Mouse (Mus musculus) kidney, postnatal 0 days (tissue): ENCODE results near the gene H2-T24. TPM values are rescaled to one million over a fixed set of nuclear protein-coding genes. Genes with fewer than 3 reads are reported as not detected.
A peak's percentile ranks its signal among the peaks of the same experiment; 100 is the strongest.
"Not testable (repeated sequence)": the region's sequence is repeated elsewhere in the genome, so short reads cannot be mapped to it uniquely, and the experiment has no call there.

Experiments used
- ATAC-seq: fragments of 200-750 bp; cut with Nextera tagmentation; replicated peaks from 2 replicates; pipeline ENCODE4 v1.8.0; 2017; ENCODE audit warnings: low read depth, moderate number of reproducible peaks, moderate TSS enrichment, moderate library complexity; ENCODE audit not compliant: low FRiP score
- DNase-seq: peaks from one replicate; pipeline ENCODE4 v3.0.0-alpha.2; 2016; ENCODE audit warnings: low spot score
- H3K27ac ChIP-seq: fragments of 300-500 bp; sonication (generic); 2 replicates; pipeline ENCODE4 v1.5.1; 2014; ENCODE audit warnings: mild to moderate bottlenecking
- H3K27me3 ChIP-seq: fragments of 300-500 bp; sonication (generic); 2 replicates; pipeline ENCODE4 v1.6.1; 2014; ENCODE audit warnings: low read length, mixed read lengths; ENCODE audit not compliant: insufficient read depth
- H3K36me3 ChIP-seq: fragments of 300-500 bp; sonication (generic); 2 replicates; pipeline ENCODE4 v1.6.1; 2014; ENCODE audit warnings: low read length, mixed read lengths; ENCODE audit not compliant: insufficient read depth
- H3K4me1 ChIP-seq: fragments of 300-500 bp; sonication (generic); replicated peaks from 2 replicates; pipeline ENCODE4 v1.6.1; 2014; ENCODE audit warnings: antibody characterized with exemption, low read length, mixed read lengths; ENCODE audit not compliant: insufficient read depth
- H3K4me2 ChIP-seq: fragments of 300-500 bp; sonication (generic); 2 replicates; pipeline ENCODE4 v1.6.1; 2014; ENCODE audit warnings: mild to moderate bottlenecking, low read length, moderate library complexity, mixed read lengths
- H3K4me3 ChIP-seq: fragments of 300-500 bp; sonication (generic); replicated peaks from 2 replicates; pipeline ENCODE4 v1.5.1; 2014; ENCODE audit warnings: low read depth, low read length
- H3K9ac ChIP-seq: fragments of 300-500 bp; sonication (generic); 2 replicates; pipeline ENCODE4 v1.6.1; 2014; ENCODE audit warnings: low read depth, low read length
- H3K9me3 ChIP-seq: fragments of 300-500 bp; sonication (generic); replicated peaks from 2 replicates; pipeline ENCODE4 v1.6.1; 2016; ENCODE audit warnings: low read length, inconsistent platforms, mixed read lengths
- CTCF ChIP-seq: IDR thresholded peaks from 2 replicates; pipeline ENCODE4 v1.5.1; 2016; ENCODE audit warnings: antibody characterized with exemption, low read depth, mild to moderate bottlenecking, moderate library complexity
- WGBS: fragments of 180-500 bp; shearing (Covaris S2); extraction: QIAGEN DNeasy Blood & Tissue Kit; methylation state at CpG from one replicate; pipeline ENCODE4 v1.1.7; 2014; 5-methylcytosine and 5-hydroxymethylcytosine counted together
- polyA plus RNA-seq: library from polyadenylated mRNA; unstranded; fragments of >200 nt; fragmentation: Nextera tagmentation; extraction: Ambion mirVana; gene quantifications from 2 replicates; pipeline ENCODE4 v1.2.1, GENCODE M21; 2015

Gene H2-T24
- 1.3 and 1.7 TPM in 2 replicates for polyA plus RNA-seq

DNA sequence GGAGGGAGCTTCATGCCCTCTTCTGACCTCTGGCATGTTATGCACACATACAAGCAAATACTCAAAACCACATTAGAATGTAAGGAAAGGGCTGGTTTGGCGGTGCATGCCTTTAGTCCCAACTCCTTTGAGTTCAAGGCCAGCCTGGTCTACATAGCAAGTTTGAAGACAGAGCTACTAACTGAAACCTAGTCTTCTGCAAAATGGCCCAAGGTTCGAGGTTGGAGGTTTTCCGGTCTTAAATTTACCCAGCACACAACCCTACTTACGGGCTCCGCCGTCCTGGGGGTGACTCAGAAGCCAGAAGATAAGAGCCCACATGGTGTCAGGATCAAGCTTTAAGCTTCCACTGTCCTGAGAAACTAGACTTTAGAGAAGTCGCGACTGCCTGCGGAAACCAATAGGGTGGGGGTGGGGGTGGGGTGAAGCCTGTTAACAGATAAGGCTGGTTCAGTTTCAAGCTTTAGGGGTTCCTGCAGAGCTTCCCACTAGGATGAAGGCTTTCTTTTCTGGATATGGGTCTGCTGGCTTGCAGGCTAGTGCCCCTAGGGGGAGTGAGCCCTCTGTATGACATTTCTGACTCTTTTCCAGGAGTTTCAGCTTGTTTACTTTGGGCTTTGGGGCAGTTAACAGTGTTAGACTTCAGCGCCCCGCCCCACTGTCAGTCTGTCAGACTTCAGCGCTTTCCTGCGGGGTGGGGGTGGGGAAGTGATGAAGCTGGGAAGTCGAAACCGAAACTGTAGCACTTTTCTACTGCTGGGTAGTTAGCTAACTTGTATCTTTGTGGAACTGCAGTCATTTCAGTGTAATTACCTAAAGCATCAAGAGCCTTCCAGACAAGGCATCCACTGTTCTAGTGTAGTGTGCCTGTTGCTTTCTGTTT, at the start of gene H2-T24:
H2-T24 (minus strand) TSS at position 370 of the 883 bp plus-strand sequence.
- peak; percentile 48 for TF ChIP-seq CTCF
- no peaks in the 10 kb centered on the region for H3K27me3 ChIP-seq
- 0 out of 2 replicates have a peak within 1 kb of the TSS, but pooled peaks have one; percentile 4 for H3K4me3 ChIP-seq
- WGBS: 42% methylated on average over 15 of the region's 15 CpGs
- no peaks in the 10 kb centered on the region; the same call in 1 of the 2 replicates for H3K4me1 ChIP-seq
- no peaks in the 10 kb centered on the region for H3K36me3 ChIP-seq
- no peaks in the 10 kb centered on the region for H3K9me3 ChIP-seq
- DNase-seq: peak; percentile 85
- H3K4me2 ChIP-seq: peak within 1 kb of the TSS; percentile 31
- peak; percentile 69 for ATAC-seq
- no peak within 1 kb of the TSS for H3K9ac ChIP-seq
- peak within 1 kb of the TSS; percentile 66; the same call in 1 of the 2 replicates for H3K27ac ChIP-seq

- Histone ChIP-seq H3K4me3 (no peak overlapping the region), H3K27me3 (no peaks in the 10 kb centered on the region), H3K4me1 (no peaks in the 10 kb centered on the region), H3K9ac (no peak overlapping the region), H3K9me3 (no peaks in the 10 kb centered on the region), H3K27ac (no peak overlapping the region), H3K36me3 (no peaks in the 10 kb centered on the region), H3K4me2 (no peak overlapping the region)
- peak; percentile 84 for DNase-seq
- no peak for ATAC-seq
- TF ChIP-seq CTCF: peak; percentile 74
- 38% methylated on average over 2 of the region's 2 CpGs for WGBS
These were observed 40.5 kb upstream of the H2-T24 start for GRCm38 (mm10) chr17:36060829-36061228.

GRCm38 (mm10) chr17:36058362-36058761, 38.0 kb upstream of the H2-T24 start, which contains the start of gene Gm11127:
TSS of gene Gm11127 (minus strand) at chr17:36058371.
- H3K27ac ChIP-seq, H3K4me2 ChIP-seq, H3K4me1 ChIP-seq, H3K9ac ChIP-seq, H3K4me3 ChIP-seq, H3K9me3 ChIP-seq, H3K36me3 ChIP-seq, DNase-seq, H3K27me3 ChIP-seq: not testable (repeated sequence)
- ATAC-seq: peak; percentile 36; the same call in 1 of the 2 replicates
- WGBS: 46% methylated on average over 1 of the region's 1 CpGs

- H3K4me3 ChIP-seq, H3K27me3 ChIP-seq, H3K9me3 ChIP-seq, H3K36me3 ChIP-seq, DNase-seq, H3K4me2 ChIP-seq, H3K27ac ChIP-seq, H3K9ac ChIP-seq, ATAC-seq, H3K4me1 ChIP-seq: not testable (repeated sequence)
- WGBS: 90% methylated on average over 24 of the region's 25 CpGs
These were observed 37.6 kb upstream of the H2-T24 start for GRCm38 (mm10) chr17:36057927-36058326.

DNA sequence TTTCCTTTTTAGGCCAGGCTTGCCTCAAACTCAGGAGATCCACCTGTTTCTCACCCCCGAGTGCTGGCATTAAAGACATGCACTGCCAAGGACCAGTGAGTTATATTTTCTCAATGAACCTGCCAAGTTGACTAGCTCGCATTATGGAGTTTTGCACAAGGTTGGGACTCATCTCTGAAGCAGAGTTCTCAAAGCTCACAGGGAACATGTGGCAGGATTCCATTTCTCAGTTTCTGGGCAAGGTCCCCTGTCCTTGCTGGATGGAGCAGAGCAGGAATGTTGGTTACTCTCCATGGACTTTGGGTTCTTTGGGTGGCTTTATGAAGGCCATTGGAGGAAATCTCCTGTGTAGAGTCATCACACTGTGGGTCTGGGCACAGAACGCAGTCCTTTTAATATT, 22.9 kb upstream of the H2-T24 start:
- WGBS: 78% methylated on average over 3 of the region's 3 CpGs
- no peak overlapping the region for H3K27ac ChIP-seq
- TF ChIP-seq CTCF: no peak
- peak overlapping the region; percentile 65 for H3K4me2 ChIP-seq
- no peak for ATAC-seq
- no peak for DNase-seq
- H3K4me3 ChIP-seq: peak overlapping the region; percentile 39
- no peaks in the 10 kb centered on the region for H3K36me3 ChIP-seq
- no peak overlapping the region for H3K9ac ChIP-seq
- H3K4me1 ChIP-seq: 0 out of 2 replicates have a peak, but pooled peaks cover 4% of the 10 kb centered on the region
- no peaks in the 10 kb centered on the region for H3K9me3 ChIP-seq
- no peaks in the 10 kb centered on the region for H3K27me3 ChIP-seq

- WGBS: 3% methylated on average over 12 of the region's 12 CpGs
- Histone ChIP-seq H3K9ac (peak within 1 kb of the TSS; percentile 51; the same call in 1 of the 2 replicates), H3K4me3 (peak within 1 kb of the TSS; percentile 39), H3K4me2 (peak within 1 kb of the TSS; percentile 65)
- H3K27me3 ChIP-seq, H3K9me3 ChIP-seq, H3K36me3 ChIP-seq, H3K4me1 ChIP-seq, H3K27ac ChIP-seq: not testable (repeated sequence)
- DNase-seq (peak; percentile 98), ATAC-seq (peak; percentile 95)
These were observed 22.3 kb upstream of the H2-T24 start, which contains the start of the genes H2-T22 and Gm6034 for GRCm38 (mm10) chr17:36042610-36043169. TSS of gene H2-T22 (minus strand) at chr17:36042747. TSS of gene Gm6034 (plus strand) at chr17:36042961.

- H3K9ac ChIP-seq: peak overlapping the region; percentile 51; the same call in 1 of the 2 replicates
- WGBS: 1% methylated on average over 13 of the region's 19 CpGs
- not testable (repeated sequence) for H3K9me3 ChIP-seq, H3K27me3 ChIP-seq, H3K27ac ChIP-seq, H3K36me3 ChIP-seq, DNase-seq, H3K4me1 ChIP-seq
- H3K4me3 ChIP-seq: peak overlapping the region; percentile 39
- peak overlapping the region; percentile 65 for H3K4me2 ChIP-seq
- peak; percentile 76 for ATAC-seq
These were observed 21.7 kb upstream of the H2-T24 start for GRCm38 (mm10) chr17:36042055-36042454.

GRCm38 (mm10) chr17:36040604-36041003, 20.2 kb upstream of the H2-T24 start:
- 85% methylated on average over 2 of the region's 2 CpGs for WGBS
- not testable (repeated sequence) for H3K9me3 ChIP-seq, H3K4me1 ChIP-seq, H3K27me3 ChIP-seq, H3K4me3 ChIP-seq, DNase-seq, H3K9ac ChIP-seq, H3K36me3 ChIP-seq, H3K27ac ChIP-seq, H3K4me2 ChIP-seq, ATAC-seq
